Mouse (Mus musculus) kidney, postnatal 0 days (tissue): ENCODE measurements at regions not wholly inside any gene's neighbourhood (a gene's known extent, or its start where the extent isn't known, plus 50 kb on each side); places are given as distances from the start of the nearest gene placed in this dataset.

Source experiments
- ATAC-seq: fragments of 200-750 bp; cut with Nextera tagmentation; replicated peaks from 2 replicates; pipeline ENCODE4 v1.8.0; 2017; ENCODE audit warnings: low read depth, moderate number of reproducible peaks, moderate TSS enrichment, moderate library complexity; ENCODE audit not compliant: low FRiP score
- DNase-seq: peaks from one replicate; pipeline ENCODE4 v3.0.0-alpha.2; 2016; ENCODE audit warnings: low spot score
- H3K27ac ChIP-seq: fragments of 300-500 bp; sonication (generic); 2 replicates; pipeline ENCODE4 v1.5.1; 2014; ENCODE audit warnings: mild to moderate bottlenecking
- H3K27me3 ChIP-seq: fragments of 300-500 bp; sonication (generic); 2 replicates; pipeline ENCODE4 v1.6.1; 2014; ENCODE audit warnings: low read length, mixed read lengths; ENCODE audit not compliant: insufficient read depth
- H3K36me3 ChIP-seq: fragments of 300-500 bp; sonication (generic); 2 replicates; pipeline ENCODE4 v1.6.1; 2014; ENCODE audit warnings: low read length, mixed read lengths; ENCODE audit not compliant: insufficient read depth
- H3K4me1 ChIP-seq: fragments of 300-500 bp; sonication (generic); replicated peaks from 2 replicates; pipeline ENCODE4 v1.6.1; 2014; ENCODE audit warnings: antibody characterized with exemption, low read length, mixed read lengths; ENCODE audit not compliant: insufficient read depth
- H3K4me2 ChIP-seq: fragments of 300-500 bp; sonication (generic); 2 replicates; pipeline ENCODE4 v1.6.1; 2014; ENCODE audit warnings: mild to moderate bottlenecking, low read length, moderate library complexity, mixed read lengths
- H3K4me3 ChIP-seq: fragments of 300-500 bp; sonication (generic); replicated peaks from 2 replicates; pipeline ENCODE4 v1.5.1; 2014; ENCODE audit warnings: low read depth, low read length
- H3K9ac ChIP-seq: fragments of 300-500 bp; sonication (generic); 2 replicates; pipeline ENCODE4 v1.6.1; 2014; ENCODE audit warnings: low read depth, low read length
- H3K9me3 ChIP-seq: fragments of 300-500 bp; sonication (generic); replicated peaks from 2 replicates; pipeline ENCODE4 v1.6.1; 2016; ENCODE audit warnings: low read length, inconsistent platforms, mixed read lengths
- CTCF ChIP-seq: IDR thresholded peaks from 2 replicates; pipeline ENCODE4 v1.5.1; 2016; ENCODE audit warnings: antibody characterized with exemption, low read depth, mild to moderate bottlenecking, moderate library complexity
- WGBS: fragments of 180-500 bp; shearing (Covaris S2); extraction: QIAGEN DNeasy Blood & Tissue Kit; methylation state at CpG from one replicate; pipeline ENCODE4 v1.1.7; 2014; 5-methylcytosine and 5-hydroxymethylcytosine counted together

DNA sequence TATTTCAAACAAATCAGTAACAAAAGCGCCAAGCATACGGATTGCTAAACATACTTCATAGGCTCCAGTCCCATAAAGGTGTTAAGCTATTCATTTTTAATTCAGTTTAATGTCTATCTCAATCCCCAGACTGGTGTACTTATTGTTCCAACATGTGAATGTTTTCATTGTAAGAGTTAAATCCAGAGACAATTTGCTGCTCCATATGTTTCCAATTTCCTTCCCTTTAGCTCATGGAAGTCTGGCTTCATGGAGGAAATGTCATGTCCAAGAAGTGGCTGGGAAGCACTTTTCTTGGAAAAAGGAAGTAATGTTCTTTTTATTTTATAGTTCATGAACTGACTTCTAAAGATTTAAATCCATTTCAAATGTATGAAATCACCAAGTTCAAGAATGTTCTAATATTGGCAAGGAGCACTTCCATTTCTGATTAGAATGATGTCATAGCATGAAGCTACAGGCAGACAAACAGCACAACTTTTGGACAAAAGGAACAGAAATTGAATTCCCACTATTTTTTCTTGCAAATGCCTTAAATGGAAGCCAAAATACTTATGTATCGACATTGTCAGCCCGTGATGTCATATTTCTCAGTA lies 362.6 kb upstream of the Akr1e1 start:
- H3K4me3 ChIP-seq: no peak overlapping the region
- ATAC-seq: no peak
- no peak overlapping the region for H3K9ac ChIP-seq
- 65% methylated on average over 4 of the region's 4 CpGs for whole genome bisulfite sequencing
- no peak overlapping the region for H3K27ac ChIP-seq
- H3K9me3 ChIP-seq: no peaks in the 10 kb centered on the region
- H3K27me3 ChIP-seq: no peaks in the 10 kb centered on the region
- H3K4me2 ChIP-seq: no peak overlapping the region
- no peak for TF ChIP-seq CTCF
- DNase-seq: peak; percentile 28
- H3K4me1 ChIP-seq: no peaks in the 10 kb centered on the region
- H3K36me3 ChIP-seq: no peaks in the 10 kb centered on the region

DNA sequence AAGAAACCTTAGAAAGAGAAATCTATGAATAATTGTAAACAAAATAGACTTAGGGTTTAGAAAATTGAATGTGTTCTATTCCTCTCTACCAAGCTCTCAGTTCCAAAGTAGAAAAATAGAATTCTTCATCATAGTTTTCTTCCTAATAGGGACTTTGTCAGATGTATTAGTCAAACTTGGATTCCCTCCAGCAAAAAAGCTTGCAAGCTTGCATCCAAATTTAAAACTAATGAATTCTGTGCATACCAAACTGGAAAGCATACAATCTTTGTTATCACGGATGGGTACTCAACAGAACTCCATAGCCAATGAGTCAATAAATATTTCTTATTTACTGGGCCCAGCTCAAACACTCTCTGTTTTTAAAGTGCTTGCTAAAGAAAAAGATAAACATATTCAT lies 383.9 kb upstream of the Akr1e1 start:
- peak; percentile 21 for DNase-seq
- 71% methylated on average over 1 of the region's 1 CpGs for WGBS

DNA sequence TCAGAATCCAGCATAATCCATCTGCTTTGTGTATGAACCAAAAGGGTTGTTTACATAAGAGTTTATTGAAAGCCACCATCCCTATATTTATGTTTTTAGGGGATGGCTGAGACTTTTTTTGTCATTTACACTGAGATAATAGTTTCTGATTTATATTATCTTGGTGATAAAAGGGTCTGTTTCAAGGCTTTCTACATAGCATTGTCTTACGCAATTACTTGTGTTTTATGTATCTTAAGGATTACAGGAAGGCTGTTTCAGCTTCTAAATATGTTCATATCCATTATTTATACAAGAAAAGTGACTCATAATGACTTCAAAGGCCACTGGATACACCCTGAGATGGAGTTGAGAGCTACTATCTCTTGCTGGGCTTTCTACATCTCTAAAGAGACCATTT lies 399.3 kb upstream of the Akr1e1 start:
- Histone ChIP-seq H3K36me3 (no peaks in the 10 kb centered on the region), H3K27me3 (no peaks in the 10 kb centered on the region)
- 78% methylated on average over 1 of the region's 1 CpGs for WGBS

More for the DNA sequence above, 383.9 kb upstream of the Akr1e1 start:
- TF ChIP-seq CTCF: no peak
- no peaks in the 10 kb centered on the region for H3K4me1 ChIP-seq
- no peak overlapping the region for H3K4me2 ChIP-seq
- no peaks in the 10 kb centered on the region for H3K27me3 ChIP-seq
- no peaks in the 10 kb centered on the region for H3K36me3 ChIP-seq
- no peak overlapping the region for H3K9ac ChIP-seq
- H3K27ac ChIP-seq: no peak overlapping the region
- ATAC-seq: no peak
- no peaks in the 10 kb centered on the region for H3K9me3 ChIP-seq
- no peak overlapping the region for H3K4me3 ChIP-seq

DNA sequence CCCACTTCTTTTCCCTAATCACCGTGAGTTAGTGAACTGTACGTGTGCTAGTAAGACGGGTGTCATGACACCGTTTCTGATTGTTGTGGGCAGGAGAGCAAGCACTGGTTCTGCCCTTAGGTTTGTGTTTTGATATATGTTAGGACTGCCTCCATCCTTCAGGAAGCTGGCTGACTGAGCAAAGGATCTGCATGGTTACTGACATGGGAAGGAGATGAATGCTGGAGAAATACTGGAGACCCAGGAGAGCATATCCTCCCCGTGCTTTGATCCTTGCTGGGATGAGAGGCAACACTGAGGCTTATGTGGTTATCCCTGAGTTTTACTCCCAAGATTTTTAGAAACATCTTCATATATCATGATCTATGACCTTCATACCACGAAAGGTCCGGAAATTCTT lies 413.5 kb upstream of the Akr1e1 start:
- no peaks in the 10 kb centered on the region for H3K36me3 ChIP-seq
- WGBS: 54% methylated on average over 7 of the region's 7 CpGs
- no peaks in the 10 kb centered on the region for H3K9me3 ChIP-seq
- DNase-seq (peak; percentile 42), ATAC-seq (peak; percentile 54; the same call in 1 of the 2 replicates)
- H3K27ac ChIP-seq: no peak overlapping the region
- no peak overlapping the region for H3K4me3 ChIP-seq
- TF ChIP-seq CTCF: no peak
- no peak overlapping the region for H3K4me2 ChIP-seq
- H3K27me3 ChIP-seq: no peaks in the 10 kb centered on the region
- H3K9ac ChIP-seq: no peak overlapping the region
- no peaks in the 10 kb centered on the region for H3K4me1 ChIP-seq

More for the DNA sequence above, 399.3 kb upstream of the Akr1e1 start:
- Histone ChIP-seq H3K4me3 (no peak overlapping the region), H3K4me2 (no peak overlapping the region), H3K9ac (no peak overlapping the region), H3K4me1 (no peaks in the 10 kb centered on the region), H3K27ac (no peak overlapping the region), H3K9me3 (no peaks in the 10 kb centered on the region)
- DNase-seq: peak; percentile 17
- ATAC-seq: no peak
- no peak for TF ChIP-seq CTCF

DNA sequence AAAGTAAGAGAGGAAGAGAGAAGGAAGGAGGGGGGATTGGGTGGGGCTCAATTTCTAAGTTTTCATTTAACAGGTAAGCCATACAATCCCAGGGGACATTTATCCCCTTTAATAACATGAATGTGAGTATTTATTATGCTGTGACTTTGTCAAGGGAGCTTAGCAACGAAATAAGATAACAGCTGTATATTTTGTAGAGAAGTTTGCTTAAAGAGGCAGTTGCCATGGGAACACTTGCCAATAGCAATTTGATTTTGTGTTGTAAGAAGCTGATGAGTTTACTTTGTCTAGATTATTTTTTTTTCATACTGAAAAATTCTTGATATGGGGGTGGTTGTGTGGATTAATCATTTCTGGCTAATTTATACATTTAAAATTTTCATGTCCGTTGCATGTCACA lies 450.9 kb upstream of the Akr1e1 start:
- TF ChIP-seq CTCF: no peak
- Histone ChIP-seq H3K36me3 (no peaks in the 10 kb centered on the region), H3K4me1 (no peaks in the 10 kb centered on the region), H3K9ac (no peak overlapping the region), H3K4me2 (no peak overlapping the region), H3K27ac (no peak overlapping the region), H3K9me3 (no peaks in the 10 kb centered on the region), H3K27me3 (no peaks in the 10 kb centered on the region), H3K4me3 (no peak overlapping the region)
- ATAC-seq (no peak), DNase-seq (no peak)
- WGBS: 71% methylated on average over 2 of the region's 2 CpGs

DNA sequence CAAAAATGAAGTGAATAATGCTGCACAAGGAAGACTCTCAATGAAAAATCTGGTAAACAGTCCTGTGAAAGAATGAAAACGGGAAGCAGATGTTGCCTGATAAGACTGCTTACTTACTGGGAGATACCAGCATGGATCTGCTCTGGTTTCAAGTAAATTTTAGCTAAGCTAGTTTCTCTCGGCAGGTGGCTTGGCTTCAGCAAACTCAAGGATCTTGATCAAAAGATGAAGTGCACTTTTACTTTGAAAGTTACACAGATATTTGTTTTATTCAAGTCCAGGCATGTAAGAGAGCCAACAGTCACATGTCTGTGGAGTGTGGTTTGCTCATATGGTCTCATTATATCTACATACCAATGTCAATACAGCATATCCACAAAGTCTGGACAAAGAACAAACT lies 451.5 kb upstream of the Akr1e1 start:
- no peaks in the 10 kb centered on the region for H3K4me1 ChIP-seq
- no peaks in the 10 kb centered on the region for H3K27me3 ChIP-seq
- 69% methylated on average over 2 of the region's 2 CpGs for WGBS
- DNase-seq (peak; percentile 5), ATAC-seq (no peak)
- H3K36me3 ChIP-seq: no peaks in the 10 kb centered on the region
- no peaks in the 10 kb centered on the region for H3K9me3 ChIP-seq
- no peak overlapping the region for H3K4me2 ChIP-seq
- no peak for TF ChIP-seq CTCF
- no peak overlapping the region for H3K4me3 ChIP-seq
- H3K27ac ChIP-seq: no peak overlapping the region
- no peak overlapping the region for H3K9ac ChIP-seq

DNA sequence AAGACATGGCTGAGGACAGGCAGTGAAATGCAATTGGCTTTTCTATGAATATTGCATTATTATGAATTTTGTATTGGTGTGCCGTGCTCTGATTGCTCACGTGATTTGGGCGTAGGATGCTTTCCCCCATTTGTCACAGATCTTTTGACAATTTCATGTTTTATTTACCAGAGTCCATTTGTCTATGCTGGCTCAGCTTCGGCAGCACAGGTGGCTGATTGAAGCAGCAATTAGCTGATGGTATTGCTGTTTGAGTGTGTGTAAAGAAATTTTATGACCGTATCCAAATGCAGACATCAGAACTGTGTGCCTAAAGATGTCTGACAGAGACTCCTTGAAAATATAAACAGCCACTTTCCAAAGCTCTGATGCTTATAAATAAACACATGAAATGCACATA lies 498.5 kb upstream of the Akr1e1 start:
- Histone ChIP-seq H3K4me2 (no peak overlapping the region), H3K4me1 (no peaks in the 10 kb centered on the region), H3K9ac (no peak overlapping the region), H3K4me3 (no peak overlapping the region), H3K27ac (no peak overlapping the region), H3K27me3 (no peaks in the 10 kb centered on the region), H3K9me3 (no peaks in the 10 kb centered on the region), H3K36me3 (no peaks in the 10 kb centered on the region)
- TF ChIP-seq CTCF: no peak
- ATAC-seq (no peak), DNase-seq (no peak)
- 78% methylated on average over 5 of the region's 5 CpGs for WGBS
